Mouse (Mus musculus) layer of hippocampus, adult 6 months (tissue): ENCODE data around the gene Casp3. TPM values are rescaled to one million over a fixed set of nuclear protein-coding genes. Genes with fewer than 3 reads are reported as not detected.

Experiments used
- long read RNA-seq, 2 experiments: library from polyadenylated mRNA; unstranded; transcript quantifications; one replicate each; pipeline ENCODE4 v2.0.0; 2019 to 2020
- polyA plus RNA-seq: library from polyadenylated mRNA; unstranded; fragments of <200 nt; fragmentation: Nextera tagmentation; gene quantifications from 2 replicates; pipeline ENCODE4 v1.2.3, GENCODE M21; 2021

The Casp3 gene
- polyA plus RNA-seq: 2.7 TPM in 2 replicates
- long read RNA-seq, experiment 1, partial matches to known transcripts: 0 of 4 reads
- long read RNA-seq, experiment 1, other reads (novel, unspliced or antisense): 2 of 4 reads
- long read RNA-seq, experiment 2, transcript Casp3-204 (7 exons, 2,601 nt): major isoform, 14 of 28 reads
- long read RNA-seq, experiment 2, partial matches to known transcripts: 4 of 28 reads
- long read RNA-seq, experiment 2, other reads (novel, unspliced or antisense): 6 of 28 reads

DNA sequence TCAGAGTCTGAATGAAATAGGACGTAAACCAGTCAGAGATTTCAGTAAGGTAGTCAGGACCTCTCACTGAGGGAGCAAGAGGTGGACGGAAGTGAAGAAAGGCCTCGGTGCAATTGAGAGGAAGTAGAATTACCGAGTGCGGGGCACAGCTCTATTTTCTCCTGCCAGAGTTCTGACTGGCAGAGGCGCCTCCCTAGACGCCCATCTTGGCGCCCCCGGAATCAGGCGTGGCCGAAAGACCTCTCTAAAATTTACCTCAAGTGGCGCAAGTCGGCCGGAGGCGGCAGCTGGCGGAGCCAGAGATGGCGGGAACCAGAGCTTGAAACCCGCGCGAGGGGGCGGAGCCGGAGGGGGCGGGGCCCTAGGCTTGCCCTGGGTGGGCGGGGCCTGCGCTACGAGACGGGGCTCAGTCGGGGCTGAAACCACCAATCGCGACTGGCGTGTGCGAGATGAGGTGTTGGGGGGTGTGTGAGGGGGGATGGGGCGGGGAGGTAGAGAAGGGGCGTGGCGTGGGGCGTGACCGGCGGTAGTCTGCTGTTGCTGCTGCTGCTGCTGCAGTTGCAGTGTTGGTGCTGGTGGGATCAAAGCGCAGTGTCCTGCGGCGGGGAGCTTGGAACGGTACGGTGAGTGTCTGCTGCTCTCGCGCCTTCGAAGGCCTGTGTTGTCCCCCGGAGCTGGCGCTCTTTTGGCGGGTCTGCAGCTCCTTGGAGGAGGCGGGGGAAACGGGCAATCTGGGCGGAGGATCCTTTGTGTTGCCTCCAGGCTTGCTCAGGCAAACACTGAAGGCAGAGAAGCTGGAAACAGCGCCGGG, at the start of gene Casp3, which contains the start of gene Primpol:
Gene Casp3 (plus strand): TSS at position 413 of the 811 bp plus-strand sequence.
Gene Primpol (minus strand): TSS at position 334 of the 811 bp plus-strand sequence.

Other genes starting within 250 kb of the Casp3 start
- 17.9 and 19.3 TPM in 2 replicates for gene Acsl1, start 146.3 kb upstream of the Casp3 start, polyA plus RNA-seq
- gene Cenpu, start 65.3 kb upstream of the Casp3 start, polyA plus RNA-seq: 1.1 and 1.4 TPM in 2 replicates
- 1.5 and 1.7 TPM in 2 replicates for gene Primpol, start 79 bp upstream of the Casp3 start, polyA plus RNA-seq
- gene Irf2, start 122.4 kb downstream of the Casp3 start, polyA plus RNA-seq: 22.9 and 24.0 TPM in 2 replicates